Mouse (Mus musculus) midbrain, postnatal 0 days (tissue): ENCODE measurements around the gene Ppm1h. TPM values are rescaled to one million over a fixed set of nuclear protein-coding genes. Genes with fewer than 3 reads are reported as not detected.

Source experiments
- ATAC-seq: fragments of 200-750 bp; cut with Nextera tagmentation; 2 replicates; pipeline ENCODE4 v1.8.0; 2017; ENCODE audit warnings: moderate number of reproducible peaks, mild to moderate bottlenecking, moderate TSS enrichment, moderate library complexity; ENCODE audit not compliant: low FRiP score
- DNase-seq: peaks from one replicate; pipeline ENCODE4 v3.0.0-alpha.2; 2015; ENCODE audit warnings: low spot score
- H3K27ac ChIP-seq: fragments of 300-500 bp; sonication (generic); 2 replicates; pipeline ENCODE4 v1.5.1; 2014; ENCODE audit warnings: low read depth, mild to moderate bottlenecking, low read length, mixed read lengths
- H3K27me3 ChIP-seq: fragments of 300-500 bp; sonication (generic); 2 replicates; pipeline ENCODE4 v1.6.1; 2014; ENCODE audit warnings: low read length, control low read depth, mixed read lengths; ENCODE audit not compliant: insufficient read depth
- H3K36me3 ChIP-seq: fragments of 300-500 bp; sonication (generic); 2 replicates; pipeline ENCODE4 v1.6.1; 2014; ENCODE audit warnings: low read length, control low read depth, mixed read lengths; ENCODE audit not compliant: insufficient read depth
- H3K4me1 ChIP-seq: fragments of 300-500 bp; sonication (generic); 2 replicates; pipeline ENCODE4 v1.6.1; 2014; ENCODE audit warnings: mild to moderate bottlenecking, control low read depth, antibody characterized with exemption, low read length, mixed read lengths; ENCODE audit not compliant: insufficient read depth
- H3K4me2 ChIP-seq: fragments of 300-500 bp; sonication (generic); 2 replicates; pipeline ENCODE4 v1.6.1; 2014; ENCODE audit warnings: low read depth, mild to moderate bottlenecking, low read length, mixed read lengths; ENCODE audit not compliant: poor library complexity, severe bottlenecking
- H3K4me3 ChIP-seq: fragments of 300-500 bp; sonication (generic); 2 replicates; pipeline ENCODE4 v1.5.1; 2014; ENCODE audit warnings: low read depth, mild to moderate bottlenecking, low read length, moderate library complexity
- H3K9ac ChIP-seq: fragments of 300-500 bp; sonication (generic); replicated peaks from 2 replicates; pipeline ENCODE4 v1.6.1; 2014; ENCODE audit warnings: mild to moderate bottlenecking, low read length, moderate library complexity, mixed read lengths; ENCODE audit not compliant: poor library complexity, severe bottlenecking
- H3K9me3 ChIP-seq: fragments of 300-500 bp; sonication (generic); 2 replicates; pipeline ENCODE4 v1.6.1; 2016; ENCODE audit warnings: low read length, control low read depth
- CTCF ChIP-seq: IDR thresholded peaks from 2 replicates; pipeline ENCODE4 v1.5.1; 2016; ENCODE audit warnings: antibody characterized with exemption, mild to moderate bottlenecking
- WGBS: fragments of 180-500 bp; shearing (Covaris S2); extraction: QIAGEN DNeasy Blood & Tissue Kit; methylation state at CpG from one replicate; pipeline ENCODE4 v1.1.7; 2014; 5-methylcytosine and 5-hydroxymethylcytosine counted together
- polyA plus RNA-seq: library from polyadenylated mRNA; unstranded; fragments of >200 nt; fragmentation: Nextera tagmentation; extraction: Ambion mirVana; gene quantifications from 2 replicates; pipeline ENCODE4 v1.2.1, GENCODE M21; 2015
- total RNA-seq: library from RNA; depleted of rRNA; stranded (reverse); fragments of >200 nt; gene quantifications from 2 replicates; pipeline ENCODE4 v1.2.3, GENCODE M21; 2014

Ppm1h gene
- total and polyA plus RNA-seq, 2 experiments from 2014 or later = 28.0 to 42.8 TPM

DNA sequence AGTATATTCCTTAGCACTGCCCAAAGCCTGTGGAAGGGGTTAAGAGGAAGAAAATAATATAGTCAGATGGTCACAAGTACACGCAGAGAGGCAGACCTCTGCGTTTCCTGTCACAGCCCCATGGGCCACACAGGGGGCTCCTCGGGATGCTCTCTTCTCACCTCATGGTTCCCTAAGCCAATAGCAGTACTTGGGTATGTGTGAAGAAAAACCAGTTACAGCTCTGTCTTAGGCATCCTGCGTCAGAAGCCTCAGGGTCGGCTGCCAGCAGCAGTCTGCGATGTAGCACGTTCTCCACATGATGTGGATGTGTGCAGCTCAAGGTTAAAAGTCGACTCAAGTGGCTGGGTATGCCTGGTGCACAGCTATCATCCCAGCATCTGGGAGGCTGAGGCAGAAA, 139.2 kb downstream of the Ppm1h start:
- ATAC-seq (no peak), DNase-seq (no peak)
- TF ChIP-seq CTCF = no peak
- no peak overlapping the region for H3K4me3 ChIP-seq
- no peaks in the 10 kb centered on the region for H3K9me3 ChIP-seq
- H3K27me3 ChIP-seq = no peaks in the 10 kb centered on the region
- H3K36me3 ChIP-seq = no peaks in the 10 kb centered on the region
- 92% methylated on average over 8 of the region's 8 CpGs for WGBS
- no peaks in the 10 kb centered on the region for H3K4me1 ChIP-seq
- H3K9ac ChIP-seq = no peak overlapping the region
- H3K4me2 ChIP-seq = no peak overlapping the region
- no peak overlapping the region for H3K27ac ChIP-seq

DNA sequence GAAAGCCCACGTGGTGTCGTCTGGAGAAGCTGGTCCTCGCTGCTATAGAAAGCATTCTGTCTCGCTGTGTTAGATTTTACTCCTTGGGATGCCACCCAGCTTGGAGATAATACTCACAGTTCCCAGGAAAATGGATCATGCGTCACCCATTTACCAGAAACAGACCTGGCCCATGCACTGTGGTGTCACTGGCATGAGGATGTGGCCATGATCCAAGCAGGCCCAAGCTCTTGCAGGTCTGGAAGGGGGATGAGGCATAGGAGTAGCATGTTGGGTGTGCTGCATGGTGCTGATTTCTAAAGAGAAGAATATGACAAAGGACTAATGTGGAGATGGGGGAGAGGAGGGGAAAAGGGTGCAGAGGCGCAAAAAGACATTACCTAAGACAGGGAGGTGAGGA, 141.2 kb downstream of the Ppm1h start:
- no peak for DNase-seq
- ATAC-seq = no peak
- TF ChIP-seq CTCF = no peak
- no peaks in the 10 kb centered on the region for H3K9me3 ChIP-seq
- H3K27ac ChIP-seq = no peak overlapping the region
- 94% methylated on average over 6 of the region's 6 CpGs for WGBS
- H3K27me3 ChIP-seq = no peaks in the 10 kb centered on the region
- no peak overlapping the region for H3K9ac ChIP-seq
- H3K4me2 ChIP-seq = no peak overlapping the region
- no peak overlapping the region for H3K4me3 ChIP-seq
- H3K36me3 ChIP-seq = no peaks in the 10 kb centered on the region
- no peaks in the 10 kb centered on the region for H3K4me1 ChIP-seq

DNA sequence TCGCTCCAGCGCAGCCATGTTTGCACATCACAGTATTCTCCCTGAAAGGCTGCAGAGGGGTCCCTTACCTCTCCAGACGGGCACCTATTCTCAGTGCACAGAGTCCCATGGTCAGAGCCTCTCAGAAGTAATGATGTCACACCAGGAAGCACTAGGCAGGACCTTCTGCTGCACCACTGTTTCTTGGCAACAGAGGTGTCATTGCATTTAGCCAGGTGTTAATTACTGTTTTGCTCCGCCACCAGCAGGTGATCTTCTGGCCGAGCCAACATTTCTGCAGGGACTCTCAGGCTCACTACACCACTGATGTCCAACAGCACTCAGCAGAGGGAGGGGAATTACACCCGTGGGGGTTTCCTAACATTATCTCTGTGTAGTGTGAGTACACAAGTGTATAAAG, 143.0 kb downstream of the Ppm1h start:
- no peaks in the 10 kb centered on the region for H3K9me3 ChIP-seq
- ATAC-seq = no peak
- DNase-seq = peak; percentile 25
- 86% methylated on average over 6 of the region's 6 CpGs for WGBS
- no peaks in the 10 kb centered on the region for H3K27me3 ChIP-seq
- H3K27ac ChIP-seq = no peak overlapping the region
- no peak overlapping the region for H3K4me3 ChIP-seq
- H3K9ac ChIP-seq = no peak overlapping the region
- no peak for TF ChIP-seq CTCF
- no peaks in the 10 kb centered on the region for H3K36me3 ChIP-seq
- no peak overlapping the region for H3K4me2 ChIP-seq
- no peaks in the 10 kb centered on the region for H3K4me1 ChIP-seq

DNA sequence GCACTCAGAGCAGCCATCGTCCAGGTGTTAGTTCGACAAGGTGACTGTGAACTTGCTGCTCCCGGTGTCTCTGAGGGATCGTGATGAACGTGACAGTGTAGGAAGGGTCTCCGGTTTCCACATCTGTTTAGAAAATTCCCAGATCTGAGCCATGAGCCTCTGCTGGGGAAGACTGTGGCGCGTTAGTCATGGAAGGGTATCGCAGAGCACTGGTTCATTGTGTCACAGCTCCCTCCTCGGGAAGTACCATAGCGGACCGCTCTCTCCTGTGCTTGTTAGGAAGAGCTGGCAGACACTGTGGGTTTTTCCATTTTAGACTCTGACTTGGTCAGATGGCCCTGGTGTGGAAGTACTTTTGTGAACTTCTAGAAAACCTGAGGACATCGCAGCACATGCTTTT, 145.1 kb downstream of the Ppm1h start:
- H3K4me3 ChIP-seq = no peak overlapping the region
- no peak overlapping the region for H3K27ac ChIP-seq
- 77% methylated on average over 13 of the region's 13 CpGs for WGBS
- no peaks in the 10 kb centered on the region for H3K27me3 ChIP-seq
- DNase-seq (no peak), ATAC-seq (no peak)
- TF ChIP-seq CTCF = no peak
- H3K9me3 ChIP-seq = no peaks in the 10 kb centered on the region
- no peak overlapping the region for H3K9ac ChIP-seq
- no peaks in the 10 kb centered on the region for H3K4me1 ChIP-seq
- H3K36me3 ChIP-seq = no peaks in the 10 kb centered on the region
- H3K4me2 ChIP-seq = no peak overlapping the region

DNA sequence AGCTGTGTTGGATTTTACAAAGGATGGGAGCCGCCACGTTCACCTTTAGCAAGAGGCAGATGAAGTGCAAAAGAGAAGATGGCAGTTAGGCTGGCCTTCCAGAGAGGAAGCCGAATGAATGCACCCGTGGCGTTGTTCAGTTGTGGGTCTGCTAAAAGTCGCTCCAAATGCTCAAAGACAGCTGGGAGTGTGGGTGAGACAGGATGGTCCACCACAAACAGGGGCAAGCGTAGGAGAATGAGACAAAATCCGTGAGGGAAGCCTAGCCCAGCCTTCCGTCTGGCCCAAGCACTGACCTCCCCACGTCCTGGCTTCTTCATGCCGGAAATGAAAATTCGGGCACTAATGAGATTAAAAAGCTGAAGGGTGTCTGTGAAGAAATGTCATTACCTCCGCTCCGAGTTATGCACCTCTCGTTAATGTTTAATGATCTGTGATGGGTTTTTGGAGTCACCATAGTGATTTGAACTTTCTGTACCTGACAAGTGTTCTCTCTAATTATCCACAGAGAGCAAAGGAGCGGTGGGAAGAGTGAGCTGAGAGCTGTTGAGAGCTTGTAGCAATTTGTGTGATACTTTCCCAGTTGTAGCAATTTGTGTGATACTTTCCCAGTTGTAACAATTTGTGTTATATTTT, 148.3 kb downstream of the Ppm1h start:
- DNase-seq (no peak), ATAC-seq (no peak)
- Histone ChIP-seq H3K4me1 (no peaks in the 10 kb centered on the region), H3K4me2 (no peak overlapping the region), H3K36me3 (no peaks in the 10 kb centered on the region), H3K9me3 (no peaks in the 10 kb centered on the region), H3K4me3 (no peak overlapping the region), H3K27ac (no peak overlapping the region), H3K27me3 (no peaks in the 10 kb centered on the region), H3K9ac (no peak overlapping the region)
- no peak for TF ChIP-seq CTCF
- 70% methylated on average over 16 of the region's 16 CpGs for WGBS

DNA sequence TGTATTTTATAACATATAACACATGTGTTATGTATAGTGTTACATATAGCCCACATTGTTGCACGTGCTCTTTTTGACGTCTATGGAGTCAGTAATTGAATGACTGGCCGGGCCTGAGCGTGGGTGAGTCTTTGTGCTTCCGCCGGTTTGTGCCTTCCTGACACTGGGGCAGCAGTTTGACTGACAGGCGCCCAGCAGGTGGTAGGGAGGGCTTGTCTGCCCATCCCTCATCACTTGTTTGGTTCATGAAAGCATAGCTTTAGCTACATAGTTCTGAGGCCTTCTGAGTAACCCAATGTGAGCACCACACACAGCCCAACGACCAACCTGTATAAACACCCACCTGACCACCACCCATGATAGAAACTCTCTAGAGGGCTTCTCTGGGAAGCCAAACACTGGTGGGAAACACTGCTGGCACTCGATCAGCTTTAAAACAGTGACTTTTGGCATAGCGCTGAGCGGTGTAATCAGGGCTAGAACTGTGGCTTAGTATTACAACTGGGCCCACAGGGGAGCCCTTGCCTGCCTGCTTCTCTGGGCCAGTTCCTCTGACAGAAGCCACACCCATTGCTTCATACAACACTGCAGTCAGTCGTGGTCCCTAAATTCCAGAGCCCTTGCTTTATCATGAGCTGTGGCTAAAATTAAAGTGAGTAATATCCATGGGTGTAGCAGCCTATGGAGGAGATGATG, 149.3 kb downstream of the Ppm1h start:
- no peaks in the 10 kb centered on the region for H3K36me3 ChIP-seq
- no peak overlapping the region for H3K27ac ChIP-seq
- no peaks in the 10 kb centered on the region for H3K27me3 ChIP-seq
- H3K4me3 ChIP-seq = no peak overlapping the region
- no peak overlapping the region for H3K9ac ChIP-seq
- no peaks in the 10 kb centered on the region for H3K4me1 ChIP-seq
- H3K4me2 ChIP-seq = no peak overlapping the region
- H3K9me3 ChIP-seq = no peaks in the 10 kb centered on the region
- WGBS = 58% methylated on average over 12 of the region's 12 CpGs
- no peak for DNase-seq
- ATAC-seq = no peak
- TF ChIP-seq CTCF = no peak
